Mouse (Mus musculus) hindbrain, embryonic 10.5 days (tissue): ENCODE data around the gene Med6. TPM values are rescaled to one million over a fixed set of nuclear protein-coding genes. Genes with fewer than 3 reads are reported as not detected.
"Not testable (repeated sequence)": the region's sequence is repeated elsewhere in the genome, so short reads cannot be mapped to it uniquely, and the experiment has no call there.

ENCODE experiments used
- DNase-seq: peaks from one replicate; pipeline ENCODE4 v3.0.0-alpha.2; 2017; ENCODE audit warnings: low spot score
- H3K27ac ChIP-seq: fragments of 300-500 bp; sonication (generic); 2 replicates; pipeline ENCODE4 v1.5.1; 2016; ENCODE audit warnings: mild to moderate bottlenecking, moderate library complexity
- H3K27me3 ChIP-seq: fragments of 300-500 bp; sonication (generic); 2 replicates; pipeline ENCODE4 v1.6.1; 2016; ENCODE audit warnings: mild to moderate bottlenecking; ENCODE audit not compliant: poor library complexity, insufficient read depth, severe bottlenecking
- H3K36me3 ChIP-seq: fragments of 300-500 bp; sonication (generic); 2 replicates; pipeline ENCODE4 v1.6.1; 2016; ENCODE audit warnings: mild to moderate bottlenecking, moderate library complexity
- H3K4me1 ChIP-seq: fragments of 300-500 bp; sonication (generic); replicated peaks from 2 replicates; pipeline ENCODE4 v1.6.1; 2016; ENCODE audit warnings: mild to moderate bottlenecking
- H3K4me3 ChIP-seq: fragments of 300-500 bp; sonication (generic); 2 replicates; pipeline ENCODE4 v1.5.1; 2016; ENCODE audit warnings: mild to moderate bottlenecking, moderate library complexity
- H3K9me3 ChIP-seq: fragments of 300-500 bp; sonication (generic); 2 replicates; pipeline ENCODE4 v1.6.1; 2016; ENCODE audit warnings: mild to moderate bottlenecking, moderate library complexity
- WGBS: fragments of 180-500 bp; shearing (Covaris S2); methylation state at CpG from one replicate; pipeline ENCODE4 v1.1.7; 2016; 5-methylcytosine and 5-hydroxymethylcytosine counted together
- polyA plus RNA-seq: library from polyadenylated mRNA; unstranded; fragments of >200 nt; fragmentation: Nextera tagmentation; extraction: Ambion mirVana; gene quantifications from 2 replicates; pipeline ENCODE4 v1.2.1, GENCODE M21; 2016

Med6 gene
- polyA plus RNA-seq, 1 experiment from 2014 or later = 80.8 TPM

DNA sequence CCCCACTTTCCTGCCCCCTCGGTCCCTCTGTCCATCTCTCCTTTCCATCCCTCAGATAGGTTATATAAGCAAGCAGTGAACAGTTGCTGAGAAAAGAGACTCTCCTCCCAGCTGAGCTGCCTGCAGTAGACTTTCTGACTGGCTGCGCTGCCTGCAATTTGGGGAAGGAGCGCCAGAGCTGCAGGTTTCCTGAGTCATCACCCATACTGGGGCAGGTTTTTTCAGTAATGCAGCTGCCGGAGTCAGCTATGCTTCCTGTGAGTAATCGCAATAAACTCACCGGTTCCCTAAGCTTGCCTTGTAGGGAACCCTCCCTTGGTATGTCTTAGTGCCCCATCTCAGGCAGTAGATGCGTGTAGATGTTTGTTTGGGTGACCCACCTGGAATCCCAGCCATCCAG, 22.2 kb upstream of the Med6 start:
- no peaks in the 10 kb centered on the region for H3K36me3 ChIP-seq
- no peak overlapping the region for H3K27ac ChIP-seq
- 78% methylated on average over 7 of the region's 7 CpGs for WGBS
- no peaks in the 10 kb centered on the region for H3K4me1 ChIP-seq
- H3K4me3 ChIP-seq = no peak overlapping the region
- 0 out of 2 replicates have a peak, but pooled peaks cover 6% of the 10 kb centered on the region for H3K27me3 ChIP-seq
- no peak for DNase-seq
- no peaks in the 10 kb centered on the region for H3K9me3 ChIP-seq

DNA sequence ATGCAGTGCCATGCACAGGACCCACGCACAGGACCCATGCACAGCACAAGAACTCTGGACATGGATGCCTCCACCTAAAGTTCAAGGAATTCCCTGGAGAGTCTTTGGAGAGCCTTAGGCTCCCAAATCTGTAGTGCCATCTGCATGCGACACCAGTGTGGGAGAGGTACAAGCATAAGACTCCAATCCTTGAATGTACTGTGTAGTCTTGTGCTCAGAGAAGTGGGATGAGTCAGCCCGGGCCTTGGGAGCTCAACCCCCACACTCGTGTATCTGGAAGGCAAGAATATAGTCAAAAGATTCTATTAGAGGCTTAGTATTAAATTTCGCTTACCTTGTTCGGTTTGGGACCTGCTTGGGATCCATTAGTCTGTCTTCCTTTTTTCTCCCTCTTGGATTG, 21.0 kb upstream of the Med6 start:
- H3K36me3 ChIP-seq = no peaks in the 10 kb centered on the region
- WGBS = 84% methylated on average over 6 of the region's 6 CpGs
- H3K27ac ChIP-seq = no peak overlapping the region
- H3K4me1 ChIP-seq = no peaks in the 10 kb centered on the region
- DNase-seq = no peak
- H3K4me3 ChIP-seq = no peak overlapping the region
- H3K9me3 ChIP-seq = no peaks in the 10 kb centered on the region
- 0 out of 2 replicates have a peak, but pooled peaks cover 6% of the 10 kb centered on the region for H3K27me3 ChIP-seq

DNA sequence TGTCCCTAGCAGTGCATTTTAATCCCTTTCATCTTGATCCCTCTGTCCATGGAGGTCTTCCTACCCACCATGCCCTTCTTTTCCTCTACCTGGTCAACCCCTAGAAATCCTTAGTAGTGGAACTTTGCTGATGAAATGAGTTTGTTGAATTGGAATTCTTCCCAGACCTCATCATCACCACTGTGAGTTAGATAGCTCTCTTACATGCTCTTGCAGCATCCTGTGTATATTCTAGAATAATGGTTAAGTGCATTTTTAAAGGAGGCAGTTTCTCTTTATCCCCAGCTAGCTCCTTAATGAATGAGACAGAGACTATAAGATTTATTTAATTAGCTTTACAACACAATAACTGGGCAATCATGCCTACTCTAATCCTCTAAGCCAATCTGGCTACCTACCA, 14.6 kb upstream of the Med6 start:
- Histone ChIP-seq H3K27ac (no peak overlapping the region), H3K4me3 (no peak overlapping the region), H3K27me3 (no peaks in the 10 kb centered on the region), H3K4me1 (no peaks in the 10 kb centered on the region), H3K36me3 (no peaks in the 10 kb centered on the region), H3K9me3 (no peaks in the 10 kb centered on the region)
- DNase-seq = no peak

DNA sequence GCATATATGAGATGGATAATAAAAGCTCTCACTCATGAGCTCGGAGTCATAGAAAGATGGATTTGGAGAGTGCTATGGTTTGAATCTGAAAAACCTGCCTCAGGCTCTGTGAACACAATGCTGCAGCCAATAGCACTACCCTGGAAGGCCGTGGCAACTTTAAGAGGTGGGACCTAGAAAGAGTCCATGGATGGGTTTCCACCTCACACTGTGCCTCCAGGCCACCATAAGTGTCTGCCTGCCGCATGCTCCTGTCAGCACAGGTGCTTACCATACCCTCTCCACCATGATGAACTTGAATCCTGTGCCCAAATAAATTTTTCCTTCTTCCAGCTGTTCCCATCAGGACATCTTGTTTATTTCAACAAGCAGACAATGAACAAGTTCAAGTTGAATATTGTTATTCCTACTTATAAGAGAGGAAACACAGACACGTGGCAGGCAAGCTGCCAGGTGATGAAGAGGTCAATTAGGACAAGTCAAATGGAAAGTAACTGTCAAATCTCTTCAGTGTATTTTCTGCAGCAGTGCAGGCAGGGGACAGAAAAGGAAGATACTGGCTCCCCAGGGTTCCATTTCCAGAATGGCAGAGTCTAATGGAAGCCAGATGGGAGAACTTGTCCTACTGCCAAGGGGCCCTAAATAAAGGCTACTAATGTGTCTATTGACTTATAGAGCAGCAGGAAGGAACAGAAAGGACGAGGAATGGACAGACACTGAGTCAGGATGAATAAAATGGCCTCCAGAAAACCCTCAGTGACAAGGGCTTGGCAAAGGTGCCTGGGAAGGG, 10.4 kb upstream of the Med6 start:
- no peak for DNase-seq
- H3K4me3 ChIP-seq = no peak overlapping the region
- H3K27ac ChIP-seq = no peak overlapping the region
- 69% methylated on average over 5 of the region's 5 CpGs for WGBS
- no peaks in the 10 kb centered on the region for H3K9me3 ChIP-seq
- H3K36me3 ChIP-seq = no peaks in the 10 kb centered on the region
- 0 out of 2 replicates have a peak, but pooled peaks cover 3% of the 10 kb centered on the region for H3K27me3 ChIP-seq
- no peaks in the 10 kb centered on the region for H3K4me1 ChIP-seq

DNA sequence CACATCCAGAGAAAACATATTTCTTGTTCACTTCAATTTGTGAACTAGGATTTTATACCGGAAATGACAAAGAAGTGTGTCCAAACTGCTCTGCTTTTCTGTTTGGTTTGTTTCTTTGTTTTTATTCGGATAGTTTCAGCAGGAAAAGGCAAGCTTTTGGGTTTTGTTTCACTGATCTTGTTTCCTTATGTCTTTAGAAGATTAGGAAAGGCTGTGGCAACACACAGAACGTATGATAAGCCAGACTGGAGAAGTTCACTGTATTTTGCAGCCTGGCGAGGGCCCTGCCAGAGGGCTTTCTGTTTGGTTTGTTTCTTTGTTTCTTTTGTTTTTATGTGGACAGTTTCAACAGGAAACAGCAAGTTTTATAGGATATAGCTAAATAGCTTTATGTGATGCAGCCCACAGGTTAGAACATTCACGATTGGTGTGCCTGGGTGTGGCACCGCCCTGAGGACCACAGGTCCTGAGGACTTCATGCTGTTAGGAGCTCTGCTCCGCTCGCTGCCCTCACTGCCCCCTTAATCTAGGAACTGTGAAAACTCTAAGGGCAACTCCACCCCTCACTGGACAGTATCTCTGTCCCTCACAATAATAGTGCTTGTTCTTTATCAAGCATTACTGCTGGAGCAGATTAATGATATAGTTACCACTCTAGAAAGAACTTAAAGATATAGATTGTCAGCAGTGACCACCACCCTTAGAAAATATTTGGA, 1.9 kb upstream of the Med6 start:
- H3K27ac ChIP-seq = no peak overlapping the region
- peaks cover 12% of the 10 kb centered on the region for H3K4me1 ChIP-seq
- H3K36me3 ChIP-seq = no peaks in the 10 kb centered on the region
- DNase-seq = no peak
- 82% methylated on average over 8 of the region's 8 CpGs for WGBS
- H3K27me3 ChIP-seq = 0 out of 2 replicates have a peak, but pooled peaks cover 4% of the 10 kb centered on the region
- H3K9me3 ChIP-seq = no peaks in the 10 kb centered on the region
- H3K4me3 ChIP-seq = no peak overlapping the region

DNA sequence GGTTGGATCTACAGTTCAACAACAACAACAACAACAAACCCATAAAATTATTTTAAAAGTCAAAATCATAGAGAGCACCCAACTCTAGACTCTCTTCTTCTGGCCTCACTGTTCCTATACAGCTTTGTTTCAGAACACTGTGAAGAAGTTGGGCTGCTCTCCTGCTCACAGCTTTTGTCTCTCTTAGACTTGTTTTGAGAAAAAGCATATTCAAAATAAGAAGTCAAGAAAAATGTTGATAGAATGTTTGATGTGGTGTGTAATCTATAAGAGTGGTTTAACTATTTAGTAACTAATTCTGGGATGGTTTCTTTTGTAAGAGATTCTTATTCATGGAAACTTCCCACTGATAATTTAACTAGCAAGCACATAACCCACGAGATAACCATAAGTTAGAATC, 26.4 kb downstream of the Med6 start, which contains the start of gene Adam21:
Adam21 (minus strand) TSS at position 101 of the 400 bp plus-strand sequence.
- Histone ChIP-seq H3K4me1 (no peaks in the 10 kb centered on the region), H3K4me3 (no peak within 1 kb of the TSS), H3K9me3 (no peaks in the 10 kb centered on the region), H3K36me3 (peaks cover 27% of the 10 kb centered on the region), H3K27ac (no peak within 1 kb of the TSS), H3K27me3 (no peaks in the 10 kb centered on the region)
- DNase-seq = no peak
- WGBS = 83% methylated on average over 1 of the region's 1 CpGs

DNA sequence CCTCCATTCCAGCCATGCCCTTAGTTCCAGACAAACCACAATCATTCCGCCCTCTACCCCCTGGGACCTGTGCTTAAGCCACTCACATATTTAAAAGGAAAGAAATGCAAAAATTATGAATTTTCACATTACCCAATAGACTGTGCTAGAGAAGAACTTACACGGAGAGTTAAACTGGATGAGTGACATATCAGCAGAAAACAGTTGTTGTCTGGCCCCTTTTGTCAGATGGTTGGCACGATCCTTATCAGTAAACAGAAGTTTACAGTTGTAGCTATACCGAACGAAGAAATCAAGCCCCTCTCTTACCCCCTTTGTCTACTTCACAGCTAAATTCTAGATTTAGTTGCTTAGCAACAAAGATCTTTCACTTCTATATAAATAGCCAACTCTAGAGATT, 26.9 kb downstream of the Med6 start:
- H3K9me3 ChIP-seq = no peaks in the 10 kb centered on the region
- no peak overlapping the region for H3K4me3 ChIP-seq
- H3K4me1 ChIP-seq = no peaks in the 10 kb centered on the region
- WGBS = 89% methylated on average over 5 of the region's 5 CpGs
- no peak for DNase-seq
- H3K36me3 ChIP-seq = peaks cover 23% of the 10 kb centered on the region
- no peak overlapping the region for H3K27ac ChIP-seq
- H3K27me3 ChIP-seq = no peaks in the 10 kb centered on the region

DNA sequence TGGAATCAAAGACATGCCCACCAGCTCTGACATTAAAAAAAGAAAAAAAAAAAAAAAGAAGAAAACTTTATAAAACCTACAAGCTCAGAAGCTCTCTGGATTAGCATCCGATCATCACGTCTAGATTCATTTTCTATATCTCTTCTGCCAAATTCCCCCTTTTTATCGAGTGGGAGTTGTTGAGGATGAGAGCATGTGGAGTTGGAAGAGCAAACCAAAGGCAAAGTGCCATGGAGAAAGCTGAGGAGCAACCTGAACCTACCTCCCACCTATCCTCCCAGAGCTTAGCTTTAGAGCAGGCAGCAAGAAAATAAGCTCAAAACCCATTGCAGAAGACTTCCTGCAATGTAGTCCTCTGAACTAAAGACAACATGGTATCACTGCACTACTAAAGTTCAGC, 30.6 kb downstream of the Med6 start:
- no peaks in the 10 kb centered on the region for H3K36me3 ChIP-seq
- H3K9me3 ChIP-seq = no peaks in the 10 kb centered on the region
- no peak overlapping the region for H3K4me3 ChIP-seq
- H3K27ac ChIP-seq = no peak overlapping the region
- WGBS = 92% methylated on average over 3 of the region's 3 CpGs
- no peaks in the 10 kb centered on the region for H3K27me3 ChIP-seq
- DNase-seq = no peak
- H3K4me1 ChIP-seq = no peaks in the 10 kb centered on the region

DNA sequence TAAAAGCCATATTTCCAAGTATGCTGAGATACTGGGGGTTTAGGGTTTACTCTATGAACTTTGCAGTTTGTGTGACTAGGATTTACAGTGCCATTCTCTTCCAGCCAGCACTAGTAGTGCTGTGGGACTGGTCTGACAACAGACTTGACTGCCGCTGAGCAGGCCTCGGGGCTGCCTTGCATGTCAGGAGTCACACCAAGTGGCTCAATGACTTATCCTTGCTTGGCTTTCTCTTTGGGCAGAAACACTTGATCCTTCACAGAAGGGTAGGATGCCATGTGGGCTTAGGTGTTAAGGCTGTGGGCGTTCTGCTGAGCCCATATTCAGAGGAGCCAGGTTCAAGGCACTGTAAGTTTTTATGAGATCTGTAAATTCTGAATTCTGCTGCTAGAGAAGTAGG, 45.5 kb downstream of the Med6 start:
- Histone ChIP-seq H3K9me3 (no peaks in the 10 kb centered on the region), H3K27me3 (no peaks in the 10 kb centered on the region), H3K4me1 (no peaks in the 10 kb centered on the region), H3K4me3 (no peak overlapping the region), H3K27ac (no peak overlapping the region), H3K36me3 (no peaks in the 10 kb centered on the region)
- 81% methylated on average over 3 of the region's 3 CpGs for WGBS
- DNase-seq = no peak

DNA sequence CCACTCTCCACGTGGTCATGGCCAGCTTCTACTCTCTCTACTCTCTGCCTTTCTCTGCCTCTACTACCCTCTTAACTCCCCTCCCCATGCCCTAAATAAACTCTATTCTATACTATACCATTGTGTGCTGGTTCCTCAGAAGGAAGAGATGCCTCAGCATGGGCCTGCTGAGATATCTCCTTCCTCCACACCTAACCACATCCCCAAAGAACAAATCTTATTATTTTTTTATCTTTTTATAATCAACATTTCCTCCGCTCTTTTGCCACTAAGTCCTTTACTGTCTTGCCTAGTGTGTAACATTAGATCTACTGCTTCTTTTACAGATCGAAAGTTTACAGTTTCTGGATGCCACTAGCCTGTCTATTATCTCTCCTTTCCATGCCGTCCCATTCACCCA, 47.6 kb downstream of the Med6 start:
- Histone ChIP-seq H3K36me3 (no peaks in the 10 kb centered on the region), H3K4me3 (no peak overlapping the region), H3K27ac (no peak overlapping the region), H3K9me3 (no peaks in the 10 kb centered on the region), H3K4me1 (no peaks in the 10 kb centered on the region), H3K27me3 (no peaks in the 10 kb centered on the region)
- 70% methylated on average over 4 of the region's 4 CpGs for whole genome bisulfite sequencing
- no peak for DNase-seq

DNA sequence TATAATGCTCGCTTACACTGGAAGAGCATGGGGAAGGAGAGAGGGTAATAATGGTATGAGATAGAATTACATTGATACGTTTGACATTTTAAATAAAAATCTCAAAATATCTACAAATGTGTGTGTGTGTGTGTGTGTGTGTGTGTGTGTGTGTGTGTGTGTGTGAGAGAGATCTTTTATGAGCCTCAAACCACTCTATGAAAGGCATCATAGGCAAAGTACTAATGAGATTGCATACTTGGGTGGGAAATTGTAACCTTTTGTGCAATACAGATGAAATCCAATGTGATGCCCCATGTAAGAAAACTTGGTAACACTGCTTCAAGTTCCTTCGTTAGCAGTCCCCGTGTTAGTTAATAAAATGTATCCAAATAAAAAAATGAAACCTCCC, 61.8 kb downstream of the Med6 start:
- Histone ChIP-seq H3K4me1 (peaks cover 17% of the 10 kb centered on the region), H3K9me3 (no peaks in the 10 kb centered on the region), H3K27me3 (no peaks in the 10 kb centered on the region), H3K36me3 (no peaks in the 10 kb centered on the region), H3K27ac (peak overlapping the region; percentile 86), H3K4me3 (peak overlapping the region; percentile 82)
- WGBS = 38% methylated on average over 4 of the region's 4 CpGs
- no peak for DNase-seq

DNA sequence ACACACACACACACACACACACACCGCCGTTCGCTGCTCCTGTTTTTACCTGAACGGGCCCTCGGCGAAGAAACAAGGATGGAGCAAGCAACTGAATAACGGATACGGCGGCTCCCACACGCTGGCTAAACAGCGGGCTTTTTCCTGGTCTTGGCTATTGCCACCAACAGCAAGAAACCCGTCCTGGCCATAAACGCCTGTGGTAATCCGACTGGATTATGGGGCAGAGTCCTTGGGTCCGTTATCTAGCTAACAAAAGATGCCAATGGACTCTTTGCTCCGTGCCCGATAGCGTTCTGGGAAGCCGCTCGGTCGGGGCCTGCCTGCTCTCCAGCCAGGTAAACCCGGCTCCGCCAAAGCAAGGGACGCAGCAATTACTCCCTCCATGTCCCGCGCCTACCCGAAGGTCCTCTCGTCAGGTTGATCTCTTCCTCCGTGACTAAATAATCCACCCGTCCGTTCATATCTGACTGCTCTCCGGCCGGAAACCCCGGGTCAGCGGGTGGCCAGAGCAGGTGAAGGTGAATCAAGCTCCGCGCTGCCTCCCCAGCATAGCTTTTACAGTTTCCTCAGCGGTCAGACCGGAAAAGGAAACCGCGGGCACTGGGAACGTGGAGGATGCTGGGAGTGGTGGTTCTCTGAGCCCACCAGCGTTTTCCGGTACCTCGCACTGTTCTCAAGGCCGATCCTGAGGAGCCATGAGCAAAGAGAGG, 62.3 kb downstream of the Med6 start, which contains the start of the genes Gm20498 and Synj2bp:
Gm20498 (minus strand) TSS at position 590 of the 713 bp plus-strand sequence.
Synj2bp (minus strand) TSS at position 596 of the 713 bp plus-strand sequence.
- no peaks in the 10 kb centered on the region for H3K27me3 ChIP-seq
- no peaks in the 10 kb centered on the region for H3K36me3 ChIP-seq
- peak; percentile 85 for DNase-seq
- peak within 1 kb of the TSS; percentile 82 for H3K4me3 ChIP-seq
- H3K9me3 ChIP-seq = no peaks in the 10 kb centered on the region
- peaks cover 17% of the 10 kb centered on the region for H3K4me1 ChIP-seq
- under 1% methylated on average over 46 of the region's 46 CpGs for WGBS
- peak within 1 kb of the TSS; percentile 86 for H3K27ac ChIP-seq

DNA sequence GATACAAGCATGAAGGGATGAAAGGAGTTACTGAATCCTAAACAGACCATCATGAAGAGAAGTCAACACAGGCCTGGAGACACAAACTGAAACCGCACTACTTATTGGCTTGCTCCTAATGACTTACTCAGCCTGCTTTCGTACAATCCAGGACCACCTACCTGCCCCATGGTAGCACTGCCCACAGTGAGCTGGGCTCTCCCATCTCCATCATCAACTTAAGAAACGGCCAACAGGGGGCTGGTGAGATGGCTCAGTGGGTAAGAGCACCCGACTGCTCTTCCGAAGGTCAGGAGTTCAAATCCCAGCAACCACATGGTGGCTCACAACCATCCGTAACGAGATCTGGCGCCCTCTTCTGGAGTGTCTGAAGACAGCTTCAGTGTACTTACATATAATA, 64.2 kb downstream of the Med6 start:
- H3K4me3 ChIP-seq, H3K27me3 ChIP-seq, H3K27ac ChIP-seq, H3K36me3 ChIP-seq, DNase-seq, H3K9me3 ChIP-seq: not testable (repeated sequence)
- peaks cover 17% of the 10 kb centered on the region for H3K4me1 ChIP-seq
- WGBS = 76% methylated on average over 8 of the region's 8 CpGs
